Mouse (Mus musculus): Measurements from ENCODE around the gene Gabrb1. TPM values are rescaled to one million over a fixed set of nuclear protein-coding genes. Genes with fewer than 3 reads are reported as not detected.
"Not testable (repeated sequence)": the region's sequence is repeated elsewhere in the genome, so short reads cannot be mapped to it uniquely, and the experiment has no call there.

Gene Gabrb1
- total and polyA plus RNA-seq, 2 experiments: not detected

DNA sequence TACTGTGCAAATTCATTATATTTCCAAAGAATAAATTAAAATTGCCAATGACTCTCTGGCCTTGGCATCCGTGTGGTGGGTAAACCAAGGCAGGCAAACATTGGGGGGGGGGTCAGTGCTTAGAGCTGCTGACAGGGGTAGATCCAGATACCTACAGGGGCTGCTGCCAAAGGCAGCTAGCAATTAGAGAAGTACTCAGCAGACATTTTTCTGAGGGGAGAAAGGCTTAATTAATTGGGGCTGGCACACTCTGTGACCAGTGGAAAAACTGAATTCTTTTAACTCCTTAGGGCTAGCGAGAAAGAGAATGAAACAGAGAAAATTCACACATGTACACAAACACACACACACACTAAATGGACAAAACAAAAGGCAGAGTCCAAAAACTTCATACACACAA is 388.3 kb downstream of the Gabrb1 start:
- Histone ChIP-seq H3K27ac (replicated peaks; ENCODE audit: insufficient read depth, low read depth, low read length) (no peak overlapping the region), H3K9ac (ENCODE audit: low read depth, low read length) (no peak overlapping the region), H3K36me3 (ENCODE audit: control insufficient read depth, insufficient read depth, low read length) (no peaks in the 10 kb centered on the region), H3K27me3 (ENCODE audit: control insufficient read depth, insufficient read depth, low read length) (no peaks in the 10 kb centered on the region), H3K4me1 (ENCODE audit: control insufficient read depth, insufficient read depth, low read length) (peaks cover 4% of the 10 kb centered on the region; the same call in 1 of the 2 replicates), H3K4me3 (ENCODE audit: insufficient read depth, low read depth, low read length) (no peak overlapping the region), H3K79me2 (ENCODE audit: control insufficient read depth, insufficient read depth, low read length) (no peaks in the 10 kb centered on the region)
- TF ChIP-seq CTCF (IDR thresholded peaks at IDR 0.05; ENCODE audit: low read depth, low read length) (no peak), POLR2A (IDR thresholded peaks at IDR 0.05; ENCODE audit: extremely low read depth, insufficient read depth, low read length) (no peak)
- no peak for DNase-seq (ENCODE audit: extremely low read depth, low read depth, low spot score)
- 78% methylated on average over 2 of the region's 2 CpGs for WGBS

DNA sequence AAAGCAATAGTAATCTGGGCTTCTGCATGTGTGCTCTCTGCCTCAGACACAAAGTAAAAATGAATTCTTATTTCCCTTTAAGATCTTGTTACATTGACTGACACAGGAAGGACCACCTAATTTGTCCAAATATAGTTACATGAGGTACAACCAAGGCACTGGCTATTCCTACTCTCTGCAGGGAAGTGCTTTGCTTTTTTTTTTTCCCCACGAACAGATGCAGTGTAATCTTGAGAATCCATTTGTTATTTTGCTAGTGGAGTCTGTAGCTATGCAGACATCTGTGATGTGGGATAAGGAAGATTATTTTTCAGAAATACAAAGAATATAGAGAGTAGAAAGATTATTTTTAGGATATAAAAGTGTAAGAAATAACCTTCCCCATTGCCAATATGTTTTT is 406.2 kb downstream of the Gabrb1 start:
- Histone ChIP-seq H3K79me2 (ENCODE audit: control insufficient read depth, insufficient read depth, low read length) (no peaks in the 10 kb centered on the region), H3K9ac (ENCODE audit: low read depth, low read length) (no peak overlapping the region), H3K4me3 (ENCODE audit: insufficient read depth, low read depth, low read length) (no peak overlapping the region), H3K36me3 (ENCODE audit: control insufficient read depth, insufficient read depth, low read length) (no peaks in the 10 kb centered on the region), H3K27me3 (ENCODE audit: control insufficient read depth, insufficient read depth, low read length) (no peaks in the 10 kb centered on the region), H3K4me1 (ENCODE audit: control insufficient read depth, insufficient read depth, low read length) (no peaks in the 10 kb centered on the region), H3K27ac (replicated peaks; ENCODE audit: insufficient read depth, low read depth, low read length) (no peak overlapping the region)
- 69% methylated on average over 1 of the region's 1 CpGs for WGBS
- no peak for TF ChIP-seq CTCF (IDR thresholded peaks at IDR 0.05; ENCODE audit: low read depth, low read length)
- TF ChIP-seq POLR2A (IDR thresholded peaks at IDR 0.05; ENCODE audit: extremely low read depth, insufficient read depth, low read length): no peak
- DNase-seq (ENCODE audit: extremely low read depth, low read depth, low spot score): no peak

DNA sequence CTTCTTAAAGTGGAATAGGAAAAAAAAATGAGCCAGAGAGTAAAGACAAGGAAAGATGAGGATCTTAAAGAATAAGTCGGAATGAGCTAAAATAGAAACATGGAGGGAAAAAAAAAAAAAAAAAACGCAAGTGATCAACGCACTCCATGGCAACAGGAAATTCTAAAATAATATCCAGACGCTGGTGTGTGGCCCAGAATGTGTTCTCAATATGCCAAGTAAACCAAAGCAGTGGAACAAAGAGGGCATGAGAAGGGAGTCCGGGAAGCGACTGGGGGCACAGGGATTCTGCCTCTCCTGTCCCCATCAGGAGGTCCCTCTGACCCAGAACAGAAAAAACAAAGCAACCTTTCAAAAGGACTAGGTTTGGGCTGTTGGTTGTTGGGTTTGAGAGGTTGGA is 410.9 kb downstream of the Gabrb1 start:
- no peak for DNase-seq (ENCODE audit: extremely low read depth, low read depth, low spot score)
- Histone ChIP-seq H3K9ac (ENCODE audit: low read depth, low read length) (no peak overlapping the region), H3K36me3 (ENCODE audit: control insufficient read depth, insufficient read depth, low read length) (no peaks in the 10 kb centered on the region), H3K4me1 (ENCODE audit: control insufficient read depth, insufficient read depth, low read length) (no peaks in the 10 kb centered on the region), H3K27me3 (ENCODE audit: control insufficient read depth, insufficient read depth, low read length) (no peaks in the 10 kb centered on the region), H3K4me3 (ENCODE audit: insufficient read depth, low read depth, low read length) (no peak overlapping the region), H3K27ac (replicated peaks; ENCODE audit: insufficient read depth, low read depth, low read length) (no peak overlapping the region), H3K79me2 (ENCODE audit: control insufficient read depth, insufficient read depth, low read length) (no peaks in the 10 kb centered on the region)
- TF ChIP-seq CTCF (IDR thresholded peaks at IDR 0.05; ENCODE audit: low read depth, low read length): no peak
- TF ChIP-seq POLR2A (IDR thresholded peaks at IDR 0.05; ENCODE audit: extremely low read depth, insufficient read depth, low read length): no peak
- 83% methylated on average over 6 of the region's 6 CpGs for WGBS

DNA sequence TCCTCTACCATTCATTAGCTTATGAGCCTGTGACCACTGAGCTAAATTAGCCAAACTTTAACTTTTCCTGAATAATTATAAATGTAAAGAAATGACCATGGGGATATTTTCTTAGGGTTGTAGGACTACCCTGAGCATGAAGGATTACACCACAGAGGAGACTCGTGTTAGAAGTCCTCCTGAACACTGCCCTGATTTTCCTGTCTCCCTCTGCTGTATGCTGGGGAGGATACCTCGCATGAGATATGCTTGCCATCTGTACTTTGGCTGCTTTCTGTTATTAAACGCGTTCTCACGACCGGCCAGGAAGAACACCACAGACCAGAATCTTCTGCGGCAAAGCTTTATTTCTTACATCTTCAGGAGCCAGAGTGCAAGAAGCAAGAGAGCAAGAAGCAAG is 411.5 kb downstream of the Gabrb1 start:
- H3K36me3 ChIP-seq (ENCODE audit: control insufficient read depth, insufficient read depth, low read length); H3K79me2 ChIP-seq (ENCODE audit: control insufficient read depth, insufficient read depth, low read length); H3K9ac ChIP-seq (ENCODE audit: low read depth, low read length); H3K4me3 ChIP-seq (ENCODE audit: insufficient read depth, low read depth, low read length); H3K27me3 ChIP-seq (ENCODE audit: control insufficient read depth, insufficient read depth, low read length); H3K4me1 ChIP-seq (ENCODE audit: control insufficient read depth, insufficient read depth, low read length); DNase-seq (ENCODE audit: extremely low read depth, low read depth, low spot score); H3K27ac ChIP-seq (replicated peaks; ENCODE audit: insufficient read depth, low read depth, low read length): not testable (repeated sequence)
- 88% methylated on average over 7 of the region's 7 CpGs for WGBS

DNA sequence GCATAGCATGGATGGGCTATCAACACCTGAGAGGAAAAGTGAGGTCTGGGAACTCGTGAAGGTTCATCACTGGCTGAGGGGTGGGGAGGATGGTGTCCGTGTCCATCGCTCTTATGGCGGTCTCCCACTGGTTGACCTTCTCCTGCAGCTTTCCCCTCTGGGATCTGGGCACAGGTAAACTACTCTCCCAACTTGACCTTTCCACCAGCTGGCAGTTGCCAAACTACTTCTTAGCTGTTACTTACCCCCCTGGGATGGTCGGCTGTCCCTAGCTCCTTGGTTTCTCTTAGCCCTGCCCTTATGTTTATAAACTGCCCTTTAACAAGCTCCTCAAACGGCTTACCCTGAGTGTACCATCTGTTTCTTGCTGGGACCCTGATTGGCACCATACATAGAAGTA is 418.9 kb downstream of the Gabrb1 start:
- H3K27me3 ChIP-seq (ENCODE audit: control insufficient read depth, insufficient read depth, low read length): no peaks in the 10 kb centered on the region
- H3K27ac ChIP-seq (replicated peaks; ENCODE audit: insufficient read depth, low read depth, low read length): no peak overlapping the region
- no peaks in the 10 kb centered on the region for H3K79me2 ChIP-seq (ENCODE audit: control insufficient read depth, insufficient read depth, low read length)
- H3K4me1 ChIP-seq (ENCODE audit: control insufficient read depth, insufficient read depth, low read length): no peaks in the 10 kb centered on the region
- WGBS: 89% methylated on average over 6 of the region's 6 CpGs
- no peak for DNase-seq (ENCODE audit: extremely low read depth, low read depth, low spot score)
- no peak overlapping the region for H3K4me3 ChIP-seq (ENCODE audit: insufficient read depth, low read depth, low read length)
- TF ChIP-seq CTCF (IDR thresholded peaks at IDR 0.05; ENCODE audit: low read depth, low read length) (no peak), POLR2A (IDR thresholded peaks at IDR 0.05; ENCODE audit: extremely low read depth, insufficient read depth, low read length) (no peak)
- no peak overlapping the region for H3K9ac ChIP-seq (ENCODE audit: low read depth, low read length)
- no peaks in the 10 kb centered on the region for H3K36me3 ChIP-seq (ENCODE audit: control insufficient read depth, insufficient read depth, low read length)

DNA sequence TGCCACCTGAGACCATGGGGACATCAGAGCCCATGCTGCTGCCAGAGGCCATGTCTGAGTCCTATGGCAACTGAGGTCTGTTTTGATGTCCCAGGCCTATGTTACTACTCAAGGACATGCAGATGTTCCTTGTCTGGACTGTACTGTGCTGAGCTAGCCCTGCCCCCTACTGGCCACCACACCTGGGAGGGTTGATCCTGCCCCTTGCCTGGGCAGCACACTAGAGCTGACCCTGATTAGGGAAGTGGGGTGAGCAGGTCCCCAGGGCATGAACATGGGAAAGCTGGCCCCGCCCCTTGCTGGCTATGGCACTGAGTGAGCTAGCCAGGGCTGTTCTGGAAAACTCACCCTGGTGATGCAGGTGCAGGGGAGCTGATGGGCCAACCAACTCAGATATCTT is 428.6 kb downstream of the Gabrb1 start:
- 76% methylated on average over 1 of the region's 1 CpGs for WGBS
- H3K4me3 ChIP-seq (ENCODE audit: insufficient read depth, low read depth, low read length): no peak overlapping the region
- H3K27ac ChIP-seq (replicated peaks; ENCODE audit: insufficient read depth, low read depth, low read length): no peak overlapping the region
- no peaks in the 10 kb centered on the region for H3K79me2 ChIP-seq (ENCODE audit: control insufficient read depth, insufficient read depth, low read length)
- no peak for DNase-seq (ENCODE audit: extremely low read depth, low read depth, low spot score)
- TF ChIP-seq POLR2A (IDR thresholded peaks at IDR 0.05; ENCODE audit: extremely low read depth, insufficient read depth, low read length) (no peak), CTCF (IDR thresholded peaks at IDR 0.05; ENCODE audit: low read depth, low read length) (peak; percentile 63)
- no peaks in the 10 kb centered on the region for H3K36me3 ChIP-seq (ENCODE audit: control insufficient read depth, insufficient read depth, low read length)
- H3K4me1 ChIP-seq (ENCODE audit: control insufficient read depth, insufficient read depth, low read length): no peaks in the 10 kb centered on the region
- H3K27me3 ChIP-seq (ENCODE audit: control insufficient read depth, insufficient read depth, low read length): no peaks in the 10 kb centered on the region
- no peak overlapping the region for H3K9ac ChIP-seq (ENCODE audit: low read depth, low read length)
